Mouse (Mus musculus) cerebellum, postnatal 14 days (tissue): Measurements from ENCODE around the gene Aqp1.

Source experiments
- DNase-seq, 2 experiments: peaks; one replicate each; pipeline ENCODE4 v3.0.0; 2021; ENCODE audit warnings: mixed read lengths in 2 of 2

The Aqp1 gene

DNA sequence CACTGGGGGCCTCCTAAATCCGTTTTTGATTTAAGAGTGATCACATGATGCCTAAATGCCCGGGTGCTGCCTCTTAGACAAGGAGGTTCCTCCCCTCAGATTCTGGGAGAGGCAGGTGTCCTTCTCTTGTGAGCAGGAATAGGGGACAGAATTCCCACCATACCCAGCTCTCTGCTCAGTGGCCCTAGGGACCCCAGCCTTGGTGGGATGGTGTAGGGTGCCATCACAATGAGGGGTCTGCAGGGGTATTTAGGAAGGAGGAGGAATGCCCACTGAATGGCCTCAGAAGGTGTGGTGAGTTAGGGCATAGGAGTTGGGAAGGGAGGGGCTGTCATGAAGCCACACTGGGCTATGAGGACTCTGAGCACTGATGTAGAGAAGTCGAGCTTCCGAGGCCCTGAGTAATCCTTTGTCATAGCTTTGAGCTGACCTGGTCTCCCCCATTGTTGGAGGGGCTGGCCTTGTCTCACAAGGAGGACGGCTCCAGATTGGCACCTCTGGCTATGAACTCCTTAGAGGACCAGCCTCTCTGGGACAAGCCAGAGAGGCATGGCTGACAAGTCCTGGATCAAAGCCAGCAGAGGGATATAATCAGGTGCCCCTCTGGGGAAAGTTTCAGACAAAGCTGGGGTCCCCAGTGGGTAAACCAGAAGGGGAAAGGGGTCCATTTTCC is 4.0 kb upstream of the Aqp1 start:
- DNase-seq, result no peak

GRCm38 (mm10) chr6:55332773-55333109 is 3.5 kb upstream of the Aqp1 start:
- DNase-seq, result no peak

DNA sequence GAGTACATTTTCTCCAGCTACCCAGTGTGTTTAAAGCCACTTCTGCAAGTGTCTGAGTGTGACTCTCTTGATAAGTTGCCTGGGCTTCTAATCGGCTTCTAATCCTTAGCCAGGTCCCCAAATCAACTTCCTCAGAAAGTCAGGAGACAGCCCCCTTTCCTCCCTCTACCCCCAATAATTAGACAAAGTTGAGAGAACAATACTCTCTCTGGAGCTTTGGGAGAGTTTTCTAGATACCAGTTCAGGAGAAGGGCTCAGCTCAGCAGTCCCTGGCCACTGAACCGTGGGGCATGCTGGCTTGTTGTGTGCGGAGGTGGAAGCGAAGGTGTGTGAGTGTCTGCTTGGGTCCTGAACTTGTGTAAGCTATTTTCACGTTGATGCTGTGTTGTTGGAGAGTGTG is 1.0 kb downstream of the Aqp1 start:
- DNase-seq, result no peak

GRCm38 (mm10) chr6:55338077-55338476 is 1.8 kb downstream of the Aqp1 start:
- DNase-seq, result no peak

- no peak for DNase-seq
Measured at GRCm38 (mm10) chr6:55338934-55339825, 2.9 kb downstream of the Aqp1 start.

- DNase-seq, result no peak
Measured at GRCm38 (mm10) chr6:55341688-55342087, 5.5 kb downstream of the Aqp1 start.

- DNase-seq, result no peak
Measured at GRCm38 (mm10) chr6:55342328-55342727, 6.1 kb downstream of the Aqp1 start.

DNA sequence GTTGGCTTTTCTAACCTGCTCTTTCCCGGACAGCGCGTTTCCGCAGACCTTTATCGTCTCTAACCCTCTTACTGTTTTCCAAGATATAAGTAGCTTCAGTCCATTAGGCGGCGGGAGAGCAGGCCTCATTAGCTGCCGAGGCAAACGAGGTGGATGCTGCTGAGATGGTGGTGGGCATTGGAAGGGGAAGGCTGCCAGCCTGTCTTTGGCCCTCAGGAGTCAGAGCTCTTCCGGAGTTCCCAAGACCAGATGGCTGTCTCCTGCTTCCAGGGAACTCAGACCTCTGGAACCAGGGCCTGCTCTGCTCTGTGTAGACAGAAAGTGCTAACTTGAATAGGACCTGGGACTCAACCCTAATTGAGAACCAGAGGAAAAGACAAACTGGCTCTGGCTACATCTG is 7.2 kb downstream of the Aqp1 start:
- peak; percentile 22 to 34 for DNase-seq

DNA sequence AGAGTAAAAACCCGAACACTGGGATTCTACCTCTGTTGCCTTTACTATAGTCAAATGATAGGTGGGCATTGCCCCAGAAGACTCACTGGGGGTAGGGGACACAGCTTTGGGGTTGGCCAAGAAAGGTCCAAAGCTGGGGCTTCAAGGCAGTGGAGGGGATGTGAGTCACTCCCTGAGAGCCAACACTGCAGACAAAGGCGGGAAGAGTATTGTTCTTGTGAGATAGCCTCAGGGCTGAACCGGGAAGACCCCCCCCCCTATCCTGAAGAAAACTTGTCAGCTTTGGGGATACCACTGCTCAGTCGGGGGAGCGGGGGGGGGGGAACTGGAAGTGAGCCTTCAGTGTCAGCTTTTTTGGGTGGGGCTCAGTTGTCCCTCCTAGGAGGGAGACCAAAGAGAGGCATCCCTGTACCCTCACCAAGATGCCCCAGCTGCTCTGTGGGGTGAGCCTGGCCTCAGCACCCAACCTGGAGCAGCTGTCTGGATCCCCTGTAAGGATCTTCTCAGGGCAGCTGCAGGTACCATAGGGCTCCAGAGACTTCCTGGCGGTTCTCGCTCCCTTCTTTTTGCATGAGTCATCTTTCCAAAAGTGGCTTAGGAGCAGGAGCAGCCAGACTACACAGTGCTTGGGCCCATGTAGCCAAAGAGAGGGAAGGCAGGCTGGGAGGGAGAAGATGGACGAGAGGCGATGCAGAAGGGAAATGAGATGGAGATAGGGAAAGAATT is 8.2 kb downstream of the Aqp1 start:
- DNase-seq, result no peak

DNA sequence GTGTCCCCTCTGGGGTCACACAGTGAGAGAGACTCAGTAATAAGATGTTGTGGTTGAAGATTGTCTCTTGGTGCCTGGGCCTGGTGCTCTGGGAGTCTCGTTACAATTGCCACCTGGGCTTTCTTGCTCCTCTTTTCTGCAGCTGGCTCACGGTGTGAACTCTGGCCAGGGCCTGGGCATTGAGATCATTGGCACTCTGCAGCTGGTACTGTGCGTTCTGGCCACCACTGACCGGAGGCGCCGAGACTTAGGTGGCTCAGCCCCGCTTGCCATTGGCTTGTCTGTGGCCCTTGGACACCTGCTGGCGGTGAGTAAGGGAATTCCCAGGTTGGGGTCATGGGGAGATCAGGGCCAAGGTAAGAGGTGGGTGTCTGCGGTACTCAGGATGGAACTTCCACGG is 9.0 kb downstream of the Aqp1 start:
- DNase-seq, result no peak

GRCm38 (mm10) chr6:55346491-55346890 is 10.3 kb downstream of the Aqp1 start:
- DNase-seq, result no peak

DNA sequence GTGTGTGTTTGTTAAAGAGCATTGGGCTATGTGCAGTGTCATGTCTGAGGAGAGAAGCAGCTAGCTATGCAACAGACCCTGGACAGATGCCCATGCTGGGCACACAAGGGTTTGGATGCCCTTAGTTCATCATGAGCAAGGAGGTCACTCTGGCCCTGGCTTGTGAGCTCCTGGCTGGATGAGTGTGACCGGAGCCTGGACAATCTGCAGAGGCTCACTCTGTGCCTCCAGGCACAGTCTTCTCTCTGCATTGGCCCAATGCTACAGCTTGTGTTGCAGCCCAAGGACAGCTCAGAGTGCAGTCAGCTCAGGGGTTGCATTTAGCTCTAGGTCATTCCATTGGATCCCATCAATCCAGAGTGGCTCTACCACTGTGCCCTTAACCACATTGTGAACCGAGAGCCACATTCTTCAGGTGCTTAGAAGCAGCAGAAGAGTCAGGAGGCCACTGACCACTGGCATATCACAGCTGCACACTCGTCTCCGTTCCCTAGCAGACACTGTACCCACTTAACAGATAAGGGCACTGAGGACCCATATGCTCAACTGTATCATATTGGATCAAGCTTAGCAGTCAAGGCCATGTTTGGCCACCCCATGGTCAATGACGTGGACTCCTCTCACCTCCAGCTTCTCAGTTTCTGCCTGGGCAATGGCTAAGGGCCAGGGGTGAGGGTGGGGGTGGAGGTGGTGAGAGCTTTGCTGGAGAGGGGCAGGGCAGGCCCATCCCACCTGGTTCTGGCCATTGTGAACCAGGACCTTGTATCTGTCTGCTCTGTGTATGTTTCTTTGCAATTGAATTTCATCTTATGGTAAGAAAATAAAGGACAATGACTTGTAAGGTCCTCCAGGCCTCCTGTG is 11.7 kb downstream of the Aqp1 start:
- DNase-seq, result no peak

- no peak for DNase-seq
Measured at GRCm38 (mm10) chr6:55349231-55349630, 13.0 kb downstream of the Aqp1 start.

- no peak for DNase-seq
Measured at GRCm38 (mm10) chr6:55350383-55350952, 14.2 kb downstream of the Aqp1 start.

- DNase-seq, result no peak
Measured at GRCm38 (mm10) chr6:55351712-55352111, 15.5 kb downstream of the Aqp1 start.

DNA sequence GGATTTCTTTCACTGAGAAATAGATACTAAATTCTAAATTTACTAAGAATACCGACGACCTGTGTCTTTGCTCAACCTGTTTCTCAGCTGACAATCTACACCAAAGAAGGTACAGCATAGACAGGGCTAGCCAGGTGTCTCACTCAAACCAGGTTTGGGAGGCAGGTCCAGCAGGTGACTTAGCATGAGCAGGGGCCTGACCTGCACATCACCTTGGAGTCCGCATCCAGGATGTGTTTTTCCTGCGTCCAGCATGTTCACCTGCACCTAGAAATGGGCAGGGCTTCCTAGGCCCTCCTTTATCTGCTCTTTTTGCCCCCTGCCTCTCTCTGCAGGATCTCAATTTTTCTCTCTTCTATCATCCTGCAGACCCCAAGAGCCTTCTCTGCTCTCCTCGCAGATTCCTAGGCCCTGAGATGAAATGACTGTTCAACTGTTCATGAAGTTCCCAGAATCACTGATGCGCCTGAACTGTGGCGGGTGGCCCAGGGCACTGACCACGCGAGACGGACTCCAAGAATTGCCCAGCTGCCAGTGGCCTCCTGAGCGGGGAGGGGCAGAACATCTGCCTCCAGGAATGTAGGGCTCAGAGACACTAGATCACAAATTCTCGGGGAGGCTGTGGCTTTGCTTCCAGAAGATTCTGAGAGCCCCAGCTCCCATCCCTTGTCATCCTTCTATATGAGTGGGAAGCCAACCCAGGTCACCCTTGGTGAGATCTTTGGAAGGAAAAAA is 17.6 kb downstream of the Aqp1 start:
- DNase-seq, result no peak

DNA sequence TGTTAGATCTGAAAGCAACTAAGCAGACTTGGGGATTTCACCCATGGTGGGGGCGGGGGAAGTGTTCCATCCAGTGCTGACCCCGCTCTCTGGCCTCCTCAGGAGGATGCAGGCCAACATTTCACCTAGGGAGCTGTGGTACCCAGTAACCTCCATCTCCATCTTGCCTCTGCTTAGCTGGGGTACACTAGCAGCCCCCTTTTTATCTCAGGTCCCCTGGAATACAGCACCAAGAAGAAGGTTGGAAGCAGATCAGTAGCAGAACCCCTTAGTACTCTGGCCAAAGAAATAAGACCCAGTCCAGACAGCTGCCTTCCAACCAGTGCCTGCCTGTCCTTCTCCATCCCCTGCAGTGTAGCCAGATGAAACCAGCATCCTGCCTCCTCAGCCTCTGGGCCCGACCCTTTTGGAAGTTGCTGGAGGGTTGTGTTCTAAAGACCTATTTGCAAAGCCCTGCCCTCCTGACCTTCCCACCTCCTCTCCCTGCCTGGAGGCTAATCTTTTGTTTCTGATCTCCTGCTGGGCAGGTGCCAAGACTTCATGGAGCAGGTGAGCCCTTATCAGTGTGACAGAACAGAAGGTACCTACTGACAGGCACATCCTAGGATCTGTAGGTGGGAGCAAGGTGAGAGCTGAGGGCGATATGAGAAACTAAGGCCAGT is 18.4 kb downstream of the Aqp1 start:
- DNase-seq, result no peak

DNA sequence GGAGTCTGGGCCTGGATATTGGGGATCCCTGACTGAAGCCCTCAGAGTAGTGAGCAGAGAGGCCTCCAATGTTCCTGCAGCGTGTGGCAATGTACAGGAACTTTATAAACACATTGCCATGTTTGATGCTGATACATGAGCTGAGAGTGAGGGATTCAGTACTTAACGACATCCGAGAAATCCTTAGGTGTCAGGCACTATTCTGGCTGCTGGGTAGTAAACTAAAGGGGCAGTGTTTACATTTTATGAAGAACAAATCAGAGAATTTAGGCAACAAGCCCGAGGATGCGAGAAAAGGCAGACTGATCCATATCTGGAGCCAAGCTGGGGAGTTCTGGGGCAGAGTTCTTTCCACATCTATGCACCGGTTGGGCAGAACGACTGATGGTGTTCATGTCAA is 19.3 kb downstream of the Aqp1 start:
- DNase-seq, result no peak

GRCm38 (mm10) chr6:55356017-55356703 is 19.9 kb downstream of the Aqp1 start:
- no peak for DNase-seq

DNA sequence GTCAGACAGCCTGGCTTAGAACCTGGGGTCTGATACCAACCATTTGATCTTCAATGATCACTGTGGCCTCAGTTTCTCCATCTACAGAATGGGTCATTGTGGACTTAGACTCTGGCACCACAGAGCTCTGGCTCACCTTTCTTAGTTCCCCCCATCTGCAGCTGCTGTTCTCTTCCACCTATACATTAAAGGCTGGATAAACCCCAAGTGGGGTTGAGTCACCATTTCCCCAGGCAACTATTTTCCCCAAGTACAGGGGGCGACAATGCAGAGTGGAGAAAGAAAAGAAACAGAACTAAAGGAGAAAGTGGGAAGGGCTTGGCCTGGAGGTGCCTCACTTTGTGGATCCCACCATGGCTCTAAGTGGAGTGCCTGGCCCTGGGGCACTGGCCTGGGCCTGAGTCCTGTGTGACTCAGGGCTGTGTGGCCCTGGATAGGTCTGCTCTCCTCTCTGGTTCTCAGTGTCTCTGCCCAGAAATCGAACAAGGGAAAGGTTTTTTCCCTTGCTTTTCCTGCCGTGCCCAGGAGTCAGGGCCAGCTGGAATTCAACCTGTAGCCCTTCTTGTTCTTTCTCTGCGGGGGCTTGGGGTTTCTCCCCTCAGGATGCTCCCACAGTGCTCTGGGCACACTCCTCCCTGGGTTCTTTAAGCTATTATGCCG is 20.9 kb downstream of the Aqp1 start:
- no peak for DNase-seq
